Mouse (Mus musculus): ENCODE data around the gene Cacnb1. TPM values are rescaled to one million over a fixed set of nuclear protein-coding genes. Genes with fewer than 3 reads are reported as not detected.

Gene Cacnb1
- polyA plus RNA-seq, 1 experiment: 163 TPM

- Histone ChIP-seq H3K79me2 (ENCODE audit: control insufficient read depth, insufficient read depth) (no peaks in the 10 kb centered on the region), H3ac (ENCODE audit: control insufficient read depth, insufficient read length) (no peak overlapping the region), H3K27me3 (ENCODE audit: control insufficient read depth, insufficient read depth, insufficient read length) (no peaks in the 10 kb centered on the region), H3K4me2 (ENCODE audit: low read depth) (peak overlapping the region; percentile 71), H3K36me3 (ENCODE audit: control insufficient read depth, insufficient read depth) (no peaks in the 10 kb centered on the region), H3K4me3 (peak overlapping the region; percentile 26)
- TF ChIP-seq MYOG (IDR thresholded peaks at IDR 0.05; ENCODE audit: control insufficient read depth in 1 of 3, insufficient read depth in 1 of 3, insufficient read length in 2 of 3, low read depth in 2 of 3) (peak in 1 of 3 experiments; percentile 44), POLR2A (IDR thresholded peaks at IDR 0.05; ENCODE audit: insufficient read length, low read depth) (no peak), SRF (IDR thresholded peaks at IDR 0.05; ENCODE audit: control insufficient read depth, insufficient read length, low read depth) (no peak), TCF12 (IDR thresholded peaks at IDR 0.05; ENCODE audit: insufficient read depth, poor library complexity, severe bottlenecking) (no peak), CEBPB (IDR thresholded peaks at IDR 0.05; ENCODE audit: insufficient read depth, poor library complexity, severe bottlenecking) (no peak), MYOD1 (IDR thresholded peaks at IDR 0.05; ENCODE audit: control insufficient read depth in 1 of 3, insufficient read length in 2 of 3, low read depth in 2 of 3) (peak in 2 of 3 experiments; percentile 4 to 55), MAX (IDR thresholded peaks at IDR 0.05; ENCODE audit: low read depth) (no peak)
These were observed 28.2 kb downstream of the Cacnb1 start for GRCm38 (mm10) chr11:97994539-97995100.

- Histone ChIP-seq H3K36me3 (ENCODE audit: control insufficient read depth, insufficient read depth) (no peaks in the 10 kb centered on the region), H3K27me3 (ENCODE audit: control insufficient read depth, insufficient read depth, insufficient read length) (no peaks in the 10 kb centered on the region), H3ac (ENCODE audit: control insufficient read depth, insufficient read length) (no peak overlapping the region), H3K79me2 (ENCODE audit: control insufficient read depth, insufficient read depth) (no peaks in the 10 kb centered on the region), H3K4me3 (peak overlapping the region; percentile 41), H3K4me2 (ENCODE audit: low read depth) (peak overlapping the region; percentile 72)
- TF ChIP-seq MYOD1 (IDR thresholded peaks at IDR 0.05; ENCODE audit: control insufficient read depth in 1 of 3, insufficient read length in 2 of 3, low read depth in 2 of 3) (no peak), CEBPB (IDR thresholded peaks at IDR 0.05; ENCODE audit: insufficient read depth, poor library complexity, severe bottlenecking) (peak; percentile 49; the same call in 1 of the 2 replicates), REST (IDR thresholded peaks at IDR 0.05; ENCODE audit: insufficient read depth, insufficient read length) (no peak)
These were observed 34.2 kb downstream of the Cacnb1 start for GRCm38 (mm10) chr11:97988530-97989096.

GRCm38 (mm10) chr11:97987551-97988526 lies 35.0 kb downstream of the Cacnb1 start:
- no peak for TF ChIP-seq MAX (IDR thresholded peaks at IDR 0.05; ENCODE audit: low read depth)
- TF ChIP-seq E2F4 (IDR thresholded peaks at IDR 0.05; ENCODE audit: insufficient read depth): peak; percentile 24
- 0 out of 2 replicates have a peak, but pooled peaks have one; percentile 30 for TF ChIP-seq CEBPB (IDR thresholded peaks at IDR 0.05; ENCODE audit: insufficient read depth, poor library complexity, severe bottlenecking)
- peak; percentile 48 for TF ChIP-seq POLR2A (IDR thresholded peaks at IDR 0.05; ENCODE audit: insufficient read length, low read depth)
- no peak for TF ChIP-seq REST (IDR thresholded peaks at IDR 0.05; ENCODE audit: insufficient read depth, insufficient read length)
- peak; percentile 29 for TF ChIP-seq POLR2AphosphoS2 (IDR thresholded peaks at IDR 0.05; ENCODE audit: insufficient read length, low read depth)
- peak overlapping the region; percentile 41 for H3K4me3 ChIP-seq
- peak overlapping the region; percentile 83 for H3K4me2 ChIP-seq (ENCODE audit: low read depth)
- no peaks in the 10 kb centered on the region for H3K27me3 ChIP-seq (ENCODE audit: control insufficient read depth, insufficient read depth, insufficient read length)
- H3K36me3 ChIP-seq (ENCODE audit: control insufficient read depth, insufficient read depth): no peaks in the 10 kb centered on the region
- H3K79me2 ChIP-seq (ENCODE audit: control insufficient read depth, insufficient read depth): no peaks in the 10 kb centered on the region
- no peak overlapping the region for H3ac ChIP-seq (ENCODE audit: control insufficient read depth, insufficient read length)

GRCm38 (mm10) chr11:97986738-97987465 lies 35.9 kb downstream of the Cacnb1 start:
- no peak for TF ChIP-seq POLR2AphosphoS2 (IDR thresholded peaks at IDR 0.05; ENCODE audit: insufficient read length, low read depth)
- no peak for TF ChIP-seq MYOG (IDR thresholded peaks at IDR 0.05; ENCODE audit: control insufficient read depth in 1 of 3, insufficient read depth in 1 of 3, insufficient read length in 2 of 3, low read depth in 2 of 3)
- TF ChIP-seq TCF3 (IDR thresholded peaks at IDR 0.05; ENCODE audit: insufficient read length, low read depth): no peak
- TF ChIP-seq POLR2A (IDR thresholded peaks at IDR 0.05; ENCODE audit: insufficient read length, low read depth): no peak
- TF ChIP-seq USF1 (IDR thresholded peaks at IDR 0.05; ENCODE audit: low read depth): no peak
- TF ChIP-seq CEBPB (IDR thresholded peaks at IDR 0.05; ENCODE audit: insufficient read depth, poor library complexity, severe bottlenecking): no peak
- TF ChIP-seq MYOD1 (IDR thresholded peaks at IDR 0.05; ENCODE audit: control insufficient read depth in 1 of 3, insufficient read length in 2 of 3, low read depth in 2 of 3): no peak
- no peak for TF ChIP-seq E2F4 (IDR thresholded peaks at IDR 0.05; ENCODE audit: insufficient read depth)
- no peak for TF ChIP-seq MAX (IDR thresholded peaks at IDR 0.05; ENCODE audit: low read depth)
- TF ChIP-seq REST (IDR thresholded peaks at IDR 0.05; ENCODE audit: insufficient read depth, insufficient read length): no peak
- no peak for TF ChIP-seq SRF (IDR thresholded peaks at IDR 0.05; ENCODE audit: control insufficient read depth, insufficient read length, low read depth)
- Histone ChIP-seq H3K4me2 (ENCODE audit: low read depth) (peak overlapping the region; percentile 83), H3ac (ENCODE audit: control insufficient read depth, insufficient read length) (peak overlapping the region; percentile 15), H3K27me3 (ENCODE audit: control insufficient read depth, insufficient read depth, insufficient read length) (no peaks in the 10 kb centered on the region), H3K79me2 (ENCODE audit: control insufficient read depth, insufficient read depth) (no peaks in the 10 kb centered on the region), H3K4me3 (peak overlapping the region; percentile 41), H3K36me3 (ENCODE audit: control insufficient read depth, insufficient read depth) (no peaks in the 10 kb centered on the region)
